Comparison of ENCODE assay signal across 8 mouse cellular contexts in the genomic region with DNA sequence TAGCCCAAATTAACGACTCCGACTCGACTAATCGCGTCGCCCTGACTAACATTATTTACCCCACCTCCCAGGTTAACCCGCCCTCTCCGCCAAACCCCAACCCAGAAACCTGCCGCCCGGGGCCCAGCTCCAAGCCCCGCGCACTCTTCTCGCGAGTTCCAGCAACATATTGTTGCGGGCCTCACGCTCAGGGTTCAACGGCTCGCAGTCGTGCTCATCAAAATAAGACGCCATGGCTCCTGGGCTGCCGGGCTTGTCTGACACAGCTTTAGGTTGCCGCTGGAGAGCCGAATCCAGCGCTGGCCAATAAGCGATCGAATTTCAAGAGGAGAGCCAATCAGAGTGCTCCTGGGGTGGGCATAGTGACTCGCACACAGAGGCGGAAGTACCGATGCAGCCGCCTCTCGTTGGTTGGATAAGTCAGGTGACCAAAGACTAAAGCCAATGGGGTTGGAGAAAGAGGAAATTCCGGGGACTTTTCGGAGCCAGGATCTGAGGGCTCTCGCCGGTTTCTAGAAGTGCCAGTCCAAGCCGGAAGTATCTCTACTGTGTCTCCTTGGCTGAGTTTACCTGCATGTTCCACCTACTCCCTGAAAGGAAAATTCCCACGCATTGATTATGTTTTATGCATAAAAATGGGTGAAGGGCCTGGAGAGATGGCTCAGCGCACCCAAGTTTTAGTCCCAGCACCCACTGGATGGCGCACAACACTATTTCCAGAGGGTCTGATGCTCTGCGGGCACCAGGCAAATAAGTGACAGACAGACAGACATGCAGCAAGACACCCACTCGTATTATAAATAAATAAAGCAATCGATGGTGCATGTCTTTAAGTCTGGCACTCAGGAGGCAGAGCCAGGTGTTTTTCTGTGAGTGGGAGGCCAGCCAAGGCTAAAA. TPM values are rescaled to one million over a fixed set of nuclear protein-coding genes. Genes with fewer than 3 reads are reported as not detected.
A peak's percentile ranks its signal among the peaks of the same experiment; 100 is the strongest.
DNase-seq lines count a peak whose midpoint lies in the region; ATAC-seq lines count a peak whose summit lies in the region.

No protein-coding gene starts in this region.

- WGBS in hindbrain, embryonic 11.5 days, result under 1% methylated on average over 42 of the region's 42 CpGs

- peak overlapping the region; percentile 83 for H3K4me3 ChIP-seq in hindbrain, embryonic 11.5 days (ENCODE audit: low read depth, low read length)

- H3K9me3 ChIP-seq in hindbrain, embryonic 11.5 days (ENCODE audit: control insufficient read depth, low read length), result no peaks in the 10 kb centered on the region

- peak overlapping the region; percentile 84 for H3K4me2 ChIP-seq in hindbrain, embryonic 11.5 days (replicated peaks; ENCODE audit: low read depth, low read length)

- peak; percentile 99 for ATAC-seq in hindbrain, embryonic 11.5 days (ENCODE audit: low FRiP score)

- H3K27me3 ChIP-seq in hindbrain, embryonic 11.5 days (ENCODE audit: control insufficient read depth, insufficient read depth, low read length), result no peaks in the 10 kb centered on the region

- H3K36me3 ChIP-seq in hindbrain, embryonic 11.5 days (ENCODE audit: control insufficient read depth, insufficient read depth, low read length), result no peaks in the 10 kb centered on the region

- H3K27ac ChIP-seq in hindbrain, embryonic 11.5 days (ENCODE audit: low read depth, low read length), result peak overlapping the region; percentile 39; the same call in 1 of the 2 replicates

- H3K9ac ChIP-seq in hindbrain, embryonic 11.5 days (ENCODE audit: low read depth, low read length), result peak overlapping the region; percentile 71

- 0 out of 2 replicates have a peak, but pooled peaks cover 2% of the 10 kb centered on the region for H3K4me1 ChIP-seq in hindbrain, embryonic 11.5 days (replicated peaks; ENCODE audit: control insufficient read depth, insufficient read depth, low read length)

- DNase-seq in Muller cell, postnatal 12 days (ENCODE audit: inconsistent ontology term), result peak; percentile 94
- peak; percentile 98 for DNase-seq in cerebellum, adult 9-11 months
- peak; percentile 98 for DNase-seq in frontal cortex, adult 2 months (ENCODE audit: extremely low spot score in 1 of 2, low spot score in 1 of 2)
- peak; percentile 91 for DNase-seq in hindbrain, embryonic 11.5 days (ENCODE audit: low spot score)
- DNase-seq in layer of hippocampus, postnatal 10 days (ENCODE audit: low spot score in 2 of 2), result peak; percentile 93 to 94
- peak; percentile 97 for DNase-seq in lung, postnatal 10 days
- DNase-seq in ovary, postnatal 36 days (ENCODE audit: low spot score), result peak; percentile 90
- peak; percentile 95 for DNase-seq in thymus, postnatal 25 days

RNA-seq across cellular contexts. Expression of gene Rnf181, which starts 4.4 kb away (rescaled TPM):
- 87.6 and 99.4 TPM in 2 replicates for polyA plus RNA-seq in frontal cortex, adult 2 months (2012; rRNA removed)
- 106 and 111 TPM in 2 replicates for polyA plus RNA-seq in hindbrain, embryonic 11.5 days (2014; fragmentation: Nextera tagmentation; extraction: Ambion mirVana)
- total RNA-seq in layer of hippocampus, postnatal 10 days (2021), result 10 to 100 TPM; 69.4 to 71.1 TPM

RNA-seq across cellular contexts. Expression of gene Tmem150a, which starts 7.1 kb away (rescaled TPM):
- 33.2 and 33.5 TPM in 2 replicates for polyA plus RNA-seq in frontal cortex, adult 2 months (2012; rRNA removed)
- polyA plus RNA-seq in hindbrain, embryonic 11.5 days (2014; fragmentation: Nextera tagmentation; extraction: Ambion mirVana), result 7.0 and 9.2 TPM in 2 replicates
- 10 to 100 TPM; 18.8 to 20.9 TPM for total RNA-seq in layer of hippocampus, postnatal 10 days (2021)

RNA-seq across cellular contexts. Expression of gene 0610030E20Rik, which starts 15.3 kb away (rescaled TPM):
- 17.7 and 20.0 TPM in 2 replicates for polyA plus RNA-seq in frontal cortex, adult 2 months (2012; rRNA removed)
- polyA plus RNA-seq in hindbrain, embryonic 11.5 days (2014; fragmentation: Nextera tagmentation; extraction: Ambion mirVana), result 17.6 and 28.4 TPM in 2 replicates
- 10 to 100 TPM; 13.3 to 15.9 TPM for total RNA-seq in layer of hippocampus, postnatal 10 days (2021)

RNA-seq across cellular contexts. Expression of gene Usp39, which starts 17.4 kb away (rescaled TPM):
- polyA plus RNA-seq in frontal cortex, adult 2 months (2012; rRNA removed), result 30.2 and 31.8 TPM in 2 replicates
- 102 and 113 TPM in 2 replicates for polyA plus RNA-seq in hindbrain, embryonic 11.5 days (2014; fragmentation: Nextera tagmentation; extraction: Ambion mirVana)
- total RNA-seq in layer of hippocampus, postnatal 10 days (2021), result 10 to 100 TPM; 33.0 to 34.1 TPM

RNA-seq across cellular contexts. Expression of gene Vamp5, which starts 17.9 kb away (rescaled TPM):
- polyA plus RNA-seq in frontal cortex, adult 2 months (2012; rRNA removed), result 8.7 and 13.3 TPM in 2 replicates
- polyA plus RNA-seq in hindbrain, embryonic 11.5 days (2014; fragmentation: Nextera tagmentation; extraction: Ambion mirVana), result 13.4 and 13.7 TPM in 2 replicates
- 1 to 10 TPM; 4.2 to 4.6 TPM for total RNA-seq in layer of hippocampus, postnatal 10 days (2021)

Comparison
In these comparisons a context has a peak if more than half of its experiments do, and no peak if none do; other contexts are left out.
1. Peak in every context shown above with its lines: DNase-seq, ATAC-seq, H3K4me3 ChIP-seq and H3K27ac ChIP-seq.